8 mouse cellular contexts compared by ENCODE assay signal in genomic region chr9:55546176-55547010, GRCm38 (mm10). TPM values are rescaled to one million over a fixed set of nuclear protein-coding genes. Genes with fewer than 3 reads are reported as not detected.
DNase-seq lines count a peak whose midpoint lies in the region; ATAC-seq and TF ChIP-seq lines count a peak whose summit lies in the region.
"Had no signal": no experiment of that assay in that cellular context is flagged by ENCODE, and none has a peak within 500 bp of the region (broad histone marks: within the 10 kb centered on the region; RNA-seq: fewer than 3 reads in every experiment).

No protein-coding gene starts in this region.

- no peak overlapping the region for H3K9ac ChIP-seq in forebrain, embryonic 15.5 days (replicated peaks)
- no peak overlapping the region for H3K9ac ChIP-seq in hindbrain, embryonic 15.5 days
- H3K9ac ChIP-seq in limb, embryonic 15.5 days, result no peak overlapping the region
- H3K9ac ChIP-seq in midbrain, postnatal 0 days (replicated peaks; ENCODE audit: low read length, poor library complexity, severe bottlenecking), result no peak overlapping the region

- H3K9me3 ChIP-seq in E14TG2a.4 (ENCODE audit: low read length), result no peaks in the 10 kb centered on the region
- no peaks in the 10 kb centered on the region for H3K9me3 ChIP-seq in forebrain, embryonic 15.5 days
- no peaks in the 10 kb centered on the region for H3K9me3 ChIP-seq in hindbrain, embryonic 15.5 days
- H3K9me3 ChIP-seq in limb, embryonic 15.5 days, result no peaks in the 10 kb centered on the region
- H3K9me3 ChIP-seq in midbrain, postnatal 0 days (ENCODE audit: low read length), result no peaks in the 10 kb centered on the region

- peak; percentile 70 for DNase-seq in adrenal gland, postnatal 14 days
- no peak for DNase-seq in midbrain, postnatal 0 days (ENCODE audit: low spot score)
- DNase-seq in thymus, postnatal 36 days, result peak; percentile 31 to 54

- peak overlapping the region; percentile 43 for H3K4me2 ChIP-seq in forebrain, embryonic 15.5 days (replicated peaks)
- H3K4me2 ChIP-seq in hindbrain, embryonic 15.5 days, result peak overlapping the region; percentile 32
- peak overlapping the region; percentile 48 for H3K4me2 ChIP-seq in limb, embryonic 15.5 days
- peak overlapping the region; percentile 24 for H3K4me2 ChIP-seq in midbrain, postnatal 0 days (ENCODE audit: low read depth, low read length, poor library complexity, severe bottlenecking)

- no peak for TF ChIP-seq CTCF in E14TG2a.4 (conservative IDR thresholded peaks at IDR 0.05; ENCODE audit: low read length)
- TF ChIP-seq CTCF in midbrain, postnatal 0 days (IDR thresholded peaks at IDR 0.05), result no peak

- no peaks in the 10 kb centered on the region for H3K36me3 ChIP-seq in E14TG2a.4 (ENCODE audit: insufficient read depth, low read length)
- H3K36me3 ChIP-seq in forebrain, embryonic 15.5 days, result no peaks in the 10 kb centered on the region
- H3K36me3 ChIP-seq in hindbrain, embryonic 15.5 days, result no peaks in the 10 kb centered on the region
- H3K36me3 ChIP-seq in limb, embryonic 15.5 days, result no peaks in the 10 kb centered on the region
- no peaks in the 10 kb centered on the region for H3K36me3 ChIP-seq in midbrain, postnatal 0 days (ENCODE audit: insufficient read depth, low read length)

- H3K4me1 ChIP-seq in E14TG2a.4 (replicated peaks; ENCODE audit: low read depth, low read length), result peaks cover 51% of the 10 kb centered on the region
- H3K4me1 ChIP-seq in forebrain, embryonic 15.5 days, result peaks cover 45% of the 10 kb centered on the region
- peaks cover 27% of the 10 kb centered on the region for H3K4me1 ChIP-seq in hindbrain, embryonic 15.5 days (replicated peaks)
- peaks cover 45% of the 10 kb centered on the region for H3K4me1 ChIP-seq in limb, embryonic 15.5 days
- H3K4me1 ChIP-seq in midbrain, postnatal 0 days (ENCODE audit: insufficient read depth, low read length), result peaks cover 4% of the 10 kb centered on the region; the same call in 1 of the 2 replicates

- H3K4me3 ChIP-seq in E14TG2a.4 (replicated peaks; ENCODE audit: low read length), result peak overlapping the region; percentile 75
- H3K4me3 ChIP-seq in forebrain, embryonic 15.5 days, result peak overlapping the region; percentile 31
- H3K4me3 ChIP-seq in hindbrain, embryonic 15.5 days, result peak overlapping the region; percentile 16
- H3K4me3 ChIP-seq in limb, embryonic 15.5 days, result peak overlapping the region; percentile 33
- H3K4me3 ChIP-seq in midbrain, postnatal 0 days (ENCODE audit: low read depth, low read length), result peak overlapping the region; percentile 8; the same call in 1 of the 2 replicates

- peak; percentile 53 for ATAC-seq in forebrain, embryonic 15.5 days (replicated peaks)
- ATAC-seq in hindbrain, embryonic 15.5 days (ENCODE audit: low FRiP score, low read depth), result no peak
- ATAC-seq in limb, embryonic 15.5 days (ENCODE audit: insufficient number of reproducible peaks, low FRiP score, low TSS enrichment, low read depth), result peak; percentile 17; the same call in 1 of the 2 replicates
- no peak for ATAC-seq in midbrain, postnatal 0 days (ENCODE audit: low FRiP score)

- peaks cover 82% of the 10 kb centered on the region for H3K27me3 ChIP-seq in E14TG2a.4 (ENCODE audit: insufficient read depth, low read length)
- peaks cover 84% of the 10 kb centered on the region for H3K27me3 ChIP-seq in forebrain, embryonic 15.5 days
- H3K27me3 ChIP-seq in hindbrain, embryonic 15.5 days, result peaks cover 77% of the 10 kb centered on the region
- peaks cover 86% of the 10 kb centered on the region for H3K27me3 ChIP-seq in limb, embryonic 15.5 days
- peaks cover 53% of the 10 kb centered on the region for H3K27me3 ChIP-seq in midbrain, postnatal 0 days (ENCODE audit: insufficient read depth, low read length)

- 2% methylated on average over 63 of the region's 63 CpGs for WGBS in forebrain, embryonic 15.5 days
- WGBS in hindbrain, embryonic 15.5 days, result 2% methylated on average over 63 of the region's 63 CpGs
- WGBS in limb, embryonic 15.5 days, result 2% methylated on average over 63 of the region's 63 CpGs
- 2% methylated on average over 60 of the region's 63 CpGs for WGBS in midbrain, postnatal 0 days

- no peak overlapping the region for H3K27ac ChIP-seq in forebrain, embryonic 15.5 days (replicated peaks)
- H3K27ac ChIP-seq in hindbrain, embryonic 15.5 days (replicated peaks), result no peak overlapping the region
- no peak overlapping the region for H3K27ac ChIP-seq in limb, embryonic 15.5 days
- H3K27ac ChIP-seq in midbrain, postnatal 0 days (ENCODE audit: low read depth, low read length), result no peak overlapping the region

RNA-seq across cellular contexts. Expression of gene Isl2, which starts 7.9 kb away (rescaled TPM):
- total RNA-seq in adrenal gland, postnatal 14 days (2021), result not detected in 2 replicates
- polyA plus RNA-seq in forebrain, embryonic 15.5 days (2015; fragmentation: Nextera tagmentation; extraction: Ambion mirVana), result 0.11 and 0.33 TPM in 2 replicates
- polyA plus RNA-seq in hindbrain, embryonic 15.5 days (2015; fragmentation: Nextera tagmentation; extraction: Ambion mirVana), result 4.2 and 6.4 TPM in 2 replicates
- 0.19 and 0.45 TPM in 2 replicates for polyA plus RNA-seq in limb, embryonic 15.5 days (2015; fragmentation: Nextera tagmentation; extraction: Ambion mirVana)
- total RNA-seq in midbrain, postnatal 0 days (2014; rRNA removed), result 0.14 TPM in 1 of 2 replicates, not detected in the other
- polyA plus RNA-seq in midbrain, postnatal 0 days (2015; fragmentation: Nextera tagmentation; extraction: Ambion mirVana), result 0.39 TPM in 1 of 2 replicates, not detected in the other
- total RNA-seq: left cerebral cortex, postnatal 36 days had no signal

RNA-seq across cellular contexts. Expression of gene Etfa, which starts 34.4 kb away (rescaled TPM):
- total RNA-seq in adrenal gland, postnatal 14 days (2021), result 1,170 and 1,175 TPM in 2 replicates
- 96.2 and 97.4 TPM in 2 replicates for polyA plus RNA-seq in forebrain, embryonic 15.5 days (2015; fragmentation: Nextera tagmentation; extraction: Ambion mirVana)
- polyA plus RNA-seq in hindbrain, embryonic 15.5 days (2015; fragmentation: Nextera tagmentation; extraction: Ambion mirVana), result 98.3 and 99.8 TPM in 2 replicates
- 188 and 191 TPM in 2 replicates for polyA plus RNA-seq in limb, embryonic 15.5 days (2015; fragmentation: Nextera tagmentation; extraction: Ambion mirVana)
- total RNA-seq in midbrain, postnatal 0 days (2014; rRNA removed), result 11.5 and 13.7 TPM in 2 replicates
- 94.6 and 99.1 TPM in 2 replicates for polyA plus RNA-seq in midbrain, postnatal 0 days (2015; fragmentation: Nextera tagmentation; extraction: Ambion mirVana)

Comparison
In these comparisons a context has a peak if more than half of its experiments do, and no peak if none do; other contexts are left out.
1. H3K4me3 ChIP-seq: peak in every context shown above with its lines; median percentile 75 in E14TG2a.4; 33 in limb, embryonic 15.5 days; 31 in forebrain, embryonic 15.5 days; 16 in hindbrain, embryonic 15.5 days; 8 in midbrain, postnatal 0 days.
2. ATAC-seq: peak in forebrain, embryonic 15.5 days (single experiment) and limb, embryonic 15.5 days (single experiment); none in hindbrain, embryonic 15.5 days (single experiment) and midbrain, postnatal 0 days (single experiment).
3. Peak in every context shown above with its lines, with median percentiles within 50 percentile points of each other: H3K4me2 ChIP-seq.